Mouse (Mus musculus): ENCODE measurements around the gene Rhox10. TPM values are rescaled to one million over a fixed set of nuclear protein-coding genes. Genes with fewer than 3 reads are reported as not detected.

Rhox10 gene
- polyA plus RNA-seq (2015; fragmentation: Nextera tagmentation; extraction: Ambion mirVana), result not detected in 2 replicates

DNA sequence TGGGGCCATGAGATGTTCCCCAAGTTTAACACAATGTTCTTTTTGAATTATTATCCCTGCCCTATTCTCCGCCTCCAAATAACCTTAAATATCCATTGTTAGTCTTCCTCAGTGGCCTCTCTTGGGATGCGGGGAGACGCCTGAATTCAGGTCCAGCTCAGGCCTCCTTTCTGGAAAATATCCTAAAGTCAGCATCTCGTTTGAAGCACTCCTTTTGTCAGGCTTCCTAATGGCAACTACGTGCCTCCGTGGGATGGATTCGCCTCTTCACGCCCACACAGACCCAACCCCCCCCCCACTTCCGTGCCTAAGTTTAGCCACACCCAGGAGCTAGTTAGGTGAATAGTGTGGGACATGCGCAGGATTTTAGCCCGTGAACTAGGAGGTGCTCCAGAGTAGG is at the start of gene Rhox10:
Gene Rhox10, plus strand, starts transcription at position 301 of the 400 bp plus-strand sequence.

GRCm38 (mm10) chrX:38018597-38018996 is 47.7 kb upstream of the Rhox10 start, which contains the start of gene Btg1-ps1:
Gene Btg1-ps1, minus strand, starts transcription at chrX:38018815.

GRCm38 (mm10) chrX:38043014-38043413 is 23.3 kb upstream of the Rhox10 start, which contains the start of gene Btg1-ps2:
Gene Btg1-ps2, minus strand, starts transcription at chrX:38043114.

GRCm38 (mm10) chrX:38085041-38085440 is 18.8 kb downstream of the Rhox10 start, which contains the start of gene Rhox11:
Gene Rhox11, minus strand, starts transcription at chrX:38085141.

GRCm38 (mm10) chrX:38110807-38111206 is 44.5 kb downstream of the Rhox10 start, which contains the start of gene Rhox12:
Gene Rhox12, minus strand, starts transcription at chrX:38110907.

GRCm38 (mm10) chrX:38120982-38121381 is 54.7 kb downstream of the Rhox10 start, which contains the start of gene Rhox13:
Gene Rhox13, plus strand, starts transcription at chrX:38121219.

Other genes starting within 250 kb of the Rhox10 start
- not detected in 2 replicates for gene Rhox6, start 239.6 kb upstream of the Rhox10 start, polyA plus RNA-seq (2015; fragmentation: Nextera tagmentation; extraction: Ambion mirVana)
- gene Rhox7a, start 234.8 kb upstream of the Rhox10 start, polyA plus RNA-seq (2015; fragmentation: Nextera tagmentation; extraction: Ambion mirVana), result not detected in 2 replicates
- gene Rhox8, start 187.5 kb upstream of the Rhox10 start, polyA plus RNA-seq (2015; fragmentation: Nextera tagmentation; extraction: Ambion mirVana), result 0.10 and 0.35 TPM in 2 replicates
- not detected in 2 replicates for gene Rhox7b, start 169.2 kb upstream of the Rhox10 start, polyA plus RNA-seq (2015; fragmentation: Nextera tagmentation; extraction: Ambion mirVana)
- gene Rhox9, start 164.7 kb upstream of the Rhox10 start, polyA plus RNA-seq (2015; fragmentation: Nextera tagmentation; extraction: Ambion mirVana), result not detected in 2 replicates
- not detected in 2 replicates for gene Btg1-ps1, start 47.7 kb upstream of the Rhox10 start, polyA plus RNA-seq (2015; fragmentation: Nextera tagmentation; extraction: Ambion mirVana)
- gene Btg1-ps2, start 23.4 kb upstream of the Rhox10 start, polyA plus RNA-seq (2015; fragmentation: Nextera tagmentation; extraction: Ambion mirVana), result not detected in 2 replicates
- gene Rhox11, start 18.7 kb downstream of the Rhox10 start, polyA plus RNA-seq (2015; fragmentation: Nextera tagmentation; extraction: Ambion mirVana), result not detected in 2 replicates
- gene Rhox12, start 44.4 kb downstream of the Rhox10 start, polyA plus RNA-seq (2015; fragmentation: Nextera tagmentation; extraction: Ambion mirVana), result not detected in 2 replicates
- not detected in 2 replicates for gene Rhox13, start 54.7 kb downstream of the Rhox10 start, polyA plus RNA-seq (2015; fragmentation: Nextera tagmentation; extraction: Ambion mirVana)
- gene Zbtb33, start 123.3 kb downstream of the Rhox10 start, polyA plus RNA-seq (2015; fragmentation: Nextera tagmentation; extraction: Ambion mirVana), result 1.00 and 1.4 TPM in 2 replicates
- 14.7 and 20.6 TPM in 2 replicates for gene Tmem255a, start 186.0 kb downstream of the Rhox10 start, polyA plus RNA-seq (2015; fragmentation: Nextera tagmentation; extraction: Ambion mirVana)
- gene Atp1b4, start 249.7 kb downstream of the Rhox10 start, polyA plus RNA-seq (2015; fragmentation: Nextera tagmentation; extraction: Ambion mirVana), result 0.02 TPM in 1 of 2 replicates, not detected in the other

All from spleen, postnatal 0 days (tissue).